Mouse (Mus musculus): ENCODE data around the gene Ube2j1. TPM values are rescaled to one million over a fixed set of nuclear protein-coding genes. Genes with fewer than 3 reads are reported as not detected.

Ube2j1 gene
- total and polyA plus RNA-seq, 3 experiments, result 64.3 to 122 (median 93.0) TPM

DNA sequence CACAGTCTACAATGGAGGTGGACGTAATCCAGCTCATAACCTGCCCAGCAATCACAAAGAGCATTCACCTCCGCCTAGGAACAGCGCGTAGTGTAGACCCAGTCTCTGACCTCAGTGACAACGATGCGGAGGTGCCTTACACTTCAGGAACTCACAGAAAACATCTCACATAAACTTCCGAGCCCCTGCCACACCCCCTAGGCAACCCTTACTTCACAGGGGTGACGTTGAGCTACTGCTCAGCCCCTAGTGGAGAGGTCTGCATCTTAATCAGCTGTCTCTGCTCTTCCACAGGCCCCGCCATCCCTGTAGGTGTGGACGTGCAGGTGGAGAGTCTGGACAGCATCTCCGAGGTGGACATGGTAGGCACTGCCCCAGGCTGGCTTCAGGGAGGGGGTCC lies 45.9 kb downstream of the Ube2j1 start:
- Histone ChIP-seq H3K9me3 (replicated peaks; ENCODE audit: low read length) (no peaks in the 10 kb centered on the region), H3K9ac (ENCODE audit: insufficient read depth, low read depth) (no peak overlapping the region), H3K27me3 (replicated peaks) (no peaks in the 10 kb centered on the region), H3K27ac (ENCODE audit: insufficient read depth, low read depth) (no peak overlapping the region), H3K79me2 (replicated peaks; ENCODE audit: control insufficient read depth, extremely low read depth, insufficient read depth, poor library complexity, severe bottlenecking) (no peaks in the 10 kb centered on the region), H3K36me3 (replicated peaks in 1 of 2; ENCODE audit: control insufficient read depth in 1 of 2, insufficient read depth in 1 of 2, low read length in 1 of 2) (no peaks in the 10 kb centered on the region), H3K4me3 (replicated peaks in 1 of 3; ENCODE audit: low read depth in 2 of 3, low read length in 2 of 3, poor library complexity in 1 of 3) (no peak overlapping the region), H3K4me2 (ENCODE audit: insufficient read depth, low read depth, poor library complexity, severe bottlenecking) (no peak overlapping the region), H3K4me1 (ENCODE audit: control insufficient read depth in 1 of 2, insufficient read depth in 2 of 2) (peaks cover 20 to 51% of the 10 kb centered on the region in 2 experiments)
- TF ChIP-seq PAX5 (IDR thresholded peaks at IDR 0.05; ENCODE audit: low read length) (no peak), ZNF384 (IDR thresholded peaks at IDR 0.05; ENCODE audit: low read depth, low read length) (no peak), CHD1 (IDR thresholded peaks at IDR 0.05; ENCODE audit: low read depth, low read length) (no peak), NELFE (IDR thresholded peaks at IDR 0.05; ENCODE audit: low read depth, low read length) (no peak), RAD21 (IDR thresholded peaks at IDR 0.05; ENCODE audit: low read depth, low read length) (no peak), MAX (IDR thresholded peaks at IDR 0.05; ENCODE audit: low read length) (no peak), ETS1 (conservative IDR thresholded peaks at IDR 0.05; ENCODE audit: low read depth, low read length) (no peak), JUND (conservative IDR thresholded peaks at IDR 0.05; ENCODE audit: low read depth, low read length) (no peak), NRF1 (IDR thresholded peaks at IDR 0.05; ENCODE audit: low read depth, low read length) (no peak), BHLHE40 (IDR thresholded peaks at IDR 0.05; ENCODE audit: low read depth, low read length) (no peak)
- dilution Hi-C loops (cut with MboI; ENCODE audit: extremely low pct_ligation_motif_present, extremely low pct_unique_long_range_greater_than_20kb, low sequenced_read_pairs), result no loop called here
- DNase-seq (ENCODE audit: extremely low read depth), result no peak
- in situ Hi-C loops (cut with MboI; ENCODE audit: low pct_ligation_motif_present, low pct_unique_long_range_greater_than_20kb, low sequenced_read_pairs), result no loop called here

DNA sequence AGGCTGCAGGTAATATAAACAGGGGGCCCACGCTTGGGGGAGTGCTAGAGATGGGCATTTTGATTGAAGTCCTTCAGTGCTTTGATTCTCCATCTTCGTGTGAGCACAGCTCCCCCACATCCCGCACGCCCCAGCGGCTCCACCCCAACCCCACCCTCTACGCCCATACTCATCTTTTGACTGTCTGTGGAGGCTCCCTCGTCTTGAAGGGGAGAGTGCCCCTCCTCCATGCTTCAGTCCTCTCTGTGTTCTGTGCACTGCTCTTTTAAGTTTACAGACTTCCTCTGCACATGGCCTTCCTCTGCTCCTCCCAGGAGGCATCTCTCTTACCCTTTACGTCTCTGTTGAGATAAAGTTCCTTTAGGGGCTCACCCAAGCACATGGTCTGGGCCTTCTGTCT lies 46.5 kb downstream of the Ube2j1 start:
- H3K4me3 ChIP-seq (replicated peaks in 1 of 3; ENCODE audit: low read depth in 2 of 3, low read length in 2 of 3, poor library complexity in 1 of 3), result no peak overlapping the region
- H3K27me3 ChIP-seq (replicated peaks), result no peaks in the 10 kb centered on the region
- in situ Hi-C loops (cut with MboI; ENCODE audit: low pct_ligation_motif_present, low pct_unique_long_range_greater_than_20kb, low sequenced_read_pairs) (no loop called here), dilution Hi-C loops (cut with MboI; ENCODE audit: extremely low pct_ligation_motif_present, extremely low pct_unique_long_range_greater_than_20kb, low sequenced_read_pairs) (no loop called here)
- H3K27ac ChIP-seq (ENCODE audit: insufficient read depth, low read depth), result no peak overlapping the region
- H3K9ac ChIP-seq (ENCODE audit: insufficient read depth, low read depth), result no peak overlapping the region
- H3K79me2 ChIP-seq (replicated peaks; ENCODE audit: control insufficient read depth, extremely low read depth, insufficient read depth, poor library complexity, severe bottlenecking), result no peaks in the 10 kb centered on the region
- H3K4me1 ChIP-seq (ENCODE audit: control insufficient read depth in 1 of 2, insufficient read depth in 2 of 2), result peaks cover 18 to 46% of the 10 kb centered on the region in 2 experiments
- TF ChIP-seq SIN3A (IDR thresholded peaks at IDR 0.05; ENCODE audit: low read length) (no peak), PAX5 (IDR thresholded peaks at IDR 0.05; ENCODE audit: low read length) (no peak), CHD1 (IDR thresholded peaks at IDR 0.05; ENCODE audit: low read depth, low read length) (no peak), TCF12 (IDR thresholded peaks at IDR 0.05; ENCODE audit: low read depth, low read length) (no peak)
- H3K9me3 ChIP-seq (replicated peaks; ENCODE audit: low read length), result no peaks in the 10 kb centered on the region
- H3K4me2 ChIP-seq (ENCODE audit: insufficient read depth, low read depth, poor library complexity, severe bottlenecking), result no peak overlapping the region
- no peaks in the 10 kb centered on the region for H3K36me3 ChIP-seq (replicated peaks in 1 of 2; ENCODE audit: control insufficient read depth in 1 of 2, insufficient read depth in 1 of 2, low read length in 1 of 2)
- DNase-seq (ENCODE audit: extremely low read depth), result no peak

DNA sequence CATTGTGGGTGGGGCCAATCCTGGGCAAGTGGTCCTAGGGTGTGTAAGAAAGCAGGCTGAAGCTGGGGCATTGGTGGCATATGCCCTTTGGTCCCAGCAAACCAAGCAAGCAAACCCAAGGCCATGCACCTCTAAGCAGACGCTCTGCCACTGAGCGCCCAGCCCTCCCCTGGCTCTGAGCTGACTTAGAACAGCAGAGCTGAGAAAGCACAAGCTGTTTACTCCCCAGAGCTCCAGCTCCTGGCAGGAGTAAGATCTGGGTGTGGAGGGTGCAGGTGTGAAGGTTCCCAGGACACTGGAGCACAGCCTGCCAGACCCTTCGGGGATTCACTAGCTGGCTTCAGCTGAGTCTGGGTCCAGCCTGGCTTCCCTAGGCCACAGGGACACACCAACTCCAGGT lies 47.3 kb downstream of the Ube2j1 start:
- Histone ChIP-seq H3K9me3 (replicated peaks; ENCODE audit: low read length) (no peaks in the 10 kb centered on the region), H3K4me1 (ENCODE audit: control insufficient read depth in 1 of 2, insufficient read depth in 2 of 2) (peaks cover 14 to 40% of the 10 kb centered on the region in 2 experiments), H3K4me3 (replicated peaks in 1 of 3; ENCODE audit: low read depth in 2 of 3, low read length in 2 of 3, poor library complexity in 1 of 3) (no peak overlapping the region), H3K4me2 (ENCODE audit: insufficient read depth, low read depth, poor library complexity, severe bottlenecking) (no peak overlapping the region), H3K27me3 (replicated peaks) (no peaks in the 10 kb centered on the region), H3K9ac (ENCODE audit: insufficient read depth, low read depth) (no peak overlapping the region), H3K79me2 (replicated peaks; ENCODE audit: control insufficient read depth, extremely low read depth, insufficient read depth, poor library complexity, severe bottlenecking) (no peaks in the 10 kb centered on the region), H3K27ac (ENCODE audit: insufficient read depth, low read depth) (no peak overlapping the region), H3K36me3 (replicated peaks in 1 of 2; ENCODE audit: control insufficient read depth in 1 of 2, insufficient read depth in 1 of 2, low read length in 1 of 2) (no peaks in the 10 kb centered on the region)
- dilution Hi-C loops (cut with MboI; ENCODE audit: extremely low pct_ligation_motif_present, extremely low pct_unique_long_range_greater_than_20kb, low sequenced_read_pairs), result no loop called here
- in situ Hi-C loops (cut with MboI; ENCODE audit: low pct_ligation_motif_present, low pct_unique_long_range_greater_than_20kb, low sequenced_read_pairs), result no loop called here
- TF ChIP-seq POLR2A (IDR thresholded peaks at IDR 0.05; ENCODE audit: low read depth, low read length) (no peak), NRF1 (IDR thresholded peaks at IDR 0.05; ENCODE audit: low read depth, low read length) (no peak), ZC3H11A (IDR thresholded peaks at IDR 0.05; ENCODE audit: low read depth, low read length) (no peak), MXI1 (IDR thresholded peaks at IDR 0.05; ENCODE audit: low read depth, low read length) (no peak)
- no peak for DNase-seq (ENCODE audit: extremely low read depth)

Data from CH12.LX (cell line).